Mouse (Mus musculus): ENCODE measurements around the gene Slc7a11.

Gene Slc7a11

DNA sequence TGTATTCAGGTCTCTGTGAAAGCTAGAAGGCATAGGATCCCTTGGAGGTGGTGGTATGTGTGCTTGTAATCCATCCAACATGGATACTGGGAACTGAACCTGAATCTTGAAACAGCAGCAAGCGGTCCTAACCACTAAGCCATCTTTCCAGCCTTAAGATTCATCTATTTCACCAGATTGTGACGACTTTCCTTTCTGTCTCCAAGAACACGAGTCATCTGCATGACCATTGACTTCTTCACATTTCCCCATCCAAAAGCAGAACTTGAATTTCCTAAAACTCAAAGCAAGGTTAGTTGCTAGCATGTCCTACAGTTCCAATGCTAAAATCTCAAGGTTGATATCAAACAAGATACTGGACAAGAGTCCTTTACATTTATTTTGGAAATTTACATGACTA, 37.5 kb downstream of the Slc7a11 start:
- in situ Hi-C loops (cut with MboI, MseI), result no loop called here

DNA sequence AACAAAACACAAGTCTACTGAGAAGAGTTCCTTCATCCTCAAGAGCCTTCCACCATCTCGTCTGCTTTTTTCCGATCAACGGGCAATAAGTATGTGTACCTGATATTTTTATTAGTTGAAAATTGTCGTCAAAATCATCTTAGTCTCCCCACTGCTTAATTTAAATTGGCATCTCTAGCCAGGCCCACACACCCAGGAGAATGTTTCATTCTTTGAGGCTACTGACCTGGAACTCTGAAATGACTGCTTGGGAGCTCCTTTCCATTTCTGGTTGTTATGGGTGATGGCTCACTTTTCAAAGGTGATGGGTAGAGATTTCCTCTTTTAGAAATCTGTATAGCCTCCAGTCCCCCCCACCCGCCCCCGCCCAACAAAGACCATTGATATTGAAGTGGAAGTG, 54.6 kb downstream of the Slc7a11 start:
- in situ Hi-C loops (cut with MboI, MseI), result loop anchor here (5.0 to 10.0 kb wide), 2 partner anchors 86 to 516 kb away; no protein-coding TSS in a partner anchor

DNA sequence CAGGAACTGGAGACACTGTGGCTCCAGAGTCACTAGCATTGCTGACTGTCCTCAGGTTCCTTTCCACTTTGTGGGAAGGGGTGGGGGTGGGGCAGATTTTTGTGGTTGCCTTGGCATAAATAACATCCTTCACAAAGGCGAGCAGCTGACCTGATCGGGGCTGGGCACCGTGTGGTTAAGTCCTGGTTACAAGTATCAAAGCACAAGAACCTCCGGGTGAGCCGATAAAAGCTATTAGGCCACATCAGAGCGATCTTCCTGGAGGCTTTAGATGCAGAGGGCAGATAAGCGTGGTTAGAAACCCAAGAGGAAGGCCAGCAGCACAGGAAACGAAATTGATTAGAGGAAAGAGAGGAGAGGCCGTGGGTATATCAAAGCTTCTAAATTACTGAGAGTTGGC, 55.1 kb downstream of the Slc7a11 start:
- in situ Hi-C loops (cut with MboI, MseI), result loop anchor here (5.0 to 10.0 kb wide), 2 partner anchors 86 to 517 kb away; no protein-coding TSS in a partner anchor

DNA sequence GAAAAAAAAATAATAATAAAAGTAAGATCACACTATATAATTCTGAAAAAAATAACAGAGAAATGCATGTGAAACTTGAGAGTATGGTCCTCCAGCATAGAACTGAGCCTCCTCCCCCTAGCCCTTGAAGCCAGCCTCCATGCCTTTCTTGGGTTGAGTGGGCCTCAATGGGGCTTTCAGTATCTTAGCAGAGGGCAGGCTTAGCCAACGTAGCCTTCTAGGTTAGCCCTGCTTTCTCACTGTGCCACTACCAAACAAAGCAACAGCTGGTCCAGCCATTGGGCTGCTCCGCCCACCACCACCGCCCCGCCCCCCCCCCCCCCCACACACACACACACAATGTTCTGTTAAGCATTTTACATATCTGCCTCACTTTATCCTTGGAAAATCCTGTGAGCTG, 56.1 kb downstream of the Slc7a11 start:
- in situ Hi-C loops (cut with MboI, MseI), result loop anchor here (5.0 to 10.0 kb wide), 2 partner anchors 85 to 518 kb away; no protein-coding TSS in a partner anchor

DNA sequence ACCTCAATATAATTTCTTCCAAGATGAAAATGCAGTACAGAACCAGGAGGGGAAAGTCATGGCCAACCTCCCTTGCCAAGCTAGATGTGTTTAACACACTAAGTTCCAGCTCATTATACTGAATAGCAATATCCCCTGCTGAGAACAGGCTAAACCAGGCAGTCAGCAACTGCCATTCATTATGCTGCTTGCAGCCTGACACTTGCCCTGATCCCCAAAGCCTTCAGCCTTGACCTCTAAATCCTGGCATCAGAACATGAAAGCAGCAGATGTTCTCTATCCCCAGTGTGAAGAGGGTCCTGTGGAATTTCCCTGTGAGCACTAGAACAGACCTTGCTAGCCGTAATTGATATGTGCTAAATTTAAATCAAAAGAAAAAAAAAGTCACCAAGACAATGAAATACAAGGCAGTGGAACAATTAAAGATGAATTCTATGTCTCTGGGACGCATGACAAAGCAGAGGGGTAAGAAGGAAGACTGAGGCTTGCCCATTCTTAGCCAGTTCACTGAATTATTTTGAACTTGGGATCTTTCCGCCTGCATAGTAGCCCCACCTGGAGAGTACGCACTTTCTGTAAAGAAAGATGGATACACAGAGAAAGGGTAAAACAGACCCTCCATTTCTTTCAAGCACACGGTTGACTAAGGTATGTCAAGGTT, 56.7 kb downstream of the Slc7a11 start:
- in situ Hi-C loops (cut with MboI, MseI), result loop anchor here (5.0 to 10.0 kb wide), 2 partner anchors 84 to 518 kb away; no protein-coding TSS in a partner anchor

DNA sequence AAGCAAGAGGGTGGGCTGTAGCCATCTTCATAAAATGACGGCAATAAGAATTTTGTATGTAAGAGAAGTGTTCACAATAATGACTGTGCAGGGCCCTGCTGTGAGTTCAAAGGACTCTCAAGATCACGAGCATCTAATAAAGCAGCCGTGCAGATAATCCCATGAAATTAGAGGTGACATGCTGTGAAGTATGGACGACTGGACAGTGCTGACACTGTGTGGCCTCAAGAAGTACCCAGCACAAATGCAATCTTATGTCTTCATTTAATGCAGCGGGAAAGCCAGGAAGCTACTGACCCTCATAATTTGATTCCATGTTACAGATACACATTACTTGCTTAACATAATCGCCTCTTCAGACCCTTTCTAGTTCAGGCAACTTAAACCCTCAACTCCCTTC, 57.3 kb downstream of the Slc7a11 start:
- in situ Hi-C loops (cut with MboI, MseI), result loop anchor here (5.0 to 10.0 kb wide), 2 partner anchors 84 to 519 kb away; no protein-coding TSS in a partner anchor

DNA sequence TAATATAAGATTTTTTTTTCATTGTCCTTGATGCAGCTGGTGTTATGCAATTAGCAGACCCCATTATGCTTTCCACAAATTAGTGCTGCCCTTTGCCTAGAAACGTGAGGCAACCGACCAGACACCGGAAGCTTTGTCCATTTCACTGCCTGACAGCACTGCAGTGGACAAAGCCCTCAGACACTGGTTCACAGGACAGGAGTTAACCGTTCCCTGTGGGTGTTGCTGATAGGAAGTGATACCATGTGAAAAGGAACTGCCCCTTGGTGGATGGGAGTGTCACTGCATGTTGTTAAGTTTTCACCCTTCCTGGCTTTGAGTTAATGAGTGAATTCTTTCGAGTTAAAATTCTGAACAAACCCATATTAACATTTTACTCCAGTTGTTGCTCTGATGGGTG, 60.7 kb downstream of the Slc7a11 start:
- in situ Hi-C loops (cut with MboI, MseI), result loop anchor here (10.0 kb wide), 1 partner anchor 522 kb away; no protein-coding TSS in a partner anchor

DNA sequence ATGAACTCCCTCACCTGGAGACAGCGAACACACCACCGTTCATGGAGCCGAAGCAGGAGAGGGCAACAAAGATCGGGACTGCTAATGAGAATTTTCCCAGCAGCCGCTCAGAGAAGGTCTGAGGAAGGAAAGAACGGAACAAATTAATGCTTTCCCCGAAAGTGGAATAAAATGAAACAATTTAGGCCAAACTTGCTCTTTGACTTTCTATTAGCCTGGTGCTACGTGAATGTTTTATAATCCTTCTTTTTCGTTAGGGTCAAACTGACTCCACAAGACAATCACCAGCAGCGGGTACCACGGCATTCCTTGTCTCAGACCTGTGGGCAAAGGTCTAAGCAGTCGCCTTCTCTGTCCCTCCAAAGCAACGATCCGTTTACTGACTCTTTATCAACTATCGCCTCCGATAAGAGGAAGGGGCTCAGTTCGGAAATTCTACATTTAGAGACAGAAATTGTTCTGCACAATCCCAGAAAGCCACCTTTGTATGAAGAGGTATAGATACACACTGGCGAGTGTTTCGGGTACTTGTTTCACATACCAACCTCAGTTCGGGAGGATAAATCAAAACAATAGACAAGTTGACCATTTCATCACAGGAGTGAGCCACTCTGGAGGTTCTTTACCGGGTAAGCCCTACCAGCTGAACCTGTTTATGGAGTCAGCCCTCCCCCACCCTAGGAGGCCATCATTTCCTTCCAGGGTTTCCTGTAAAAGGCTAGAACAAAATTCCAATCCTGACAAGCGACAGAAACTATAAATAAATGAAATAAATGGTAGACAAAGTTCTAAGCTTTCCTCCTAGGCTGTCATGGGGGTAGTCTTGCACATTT, 61.3 kb downstream of the Slc7a11 start:
- in situ Hi-C loops (cut with MboI, MseI), result loop anchor here (10.0 kb wide), 1 partner anchor 523 kb away; no protein-coding TSS in a partner anchor

DNA sequence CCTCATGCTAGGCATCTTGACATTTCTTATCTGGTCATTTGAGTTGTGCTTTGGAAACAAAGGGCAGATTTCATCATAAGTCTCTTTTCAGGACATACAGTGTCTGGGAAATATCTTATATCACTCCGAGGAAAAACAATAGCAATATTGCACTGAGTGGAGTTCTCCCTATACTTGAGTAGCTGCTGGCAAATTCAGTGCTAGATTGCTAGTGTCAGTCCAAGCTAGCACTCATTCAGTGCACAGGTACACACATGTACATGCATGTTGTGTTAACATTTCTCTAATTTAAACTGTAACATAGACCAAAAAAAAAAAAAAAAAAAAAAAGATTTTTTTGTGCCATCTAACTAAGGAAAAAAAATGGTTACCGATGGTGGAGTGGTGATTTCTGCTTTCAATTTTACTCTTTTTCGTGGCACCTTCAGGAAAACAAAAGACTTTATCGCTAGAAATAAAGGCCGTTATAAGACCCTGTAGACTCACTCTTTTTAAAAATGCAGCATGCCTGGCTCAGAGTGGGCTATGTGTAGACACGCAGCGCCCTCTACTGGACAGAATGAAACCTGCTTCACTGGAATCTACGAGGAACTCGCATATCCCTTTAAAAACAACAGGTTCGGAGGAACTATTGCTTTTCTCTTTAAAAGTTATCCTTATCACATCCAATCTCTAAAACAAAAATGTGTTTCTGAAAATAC, 62.1 kb downstream of the Slc7a11 start:
- in situ Hi-C loops (cut with MboI, MseI), result loop anchor here (10.0 kb wide), 1 partner anchor 523 kb away; no protein-coding TSS in a partner anchor

DNA sequence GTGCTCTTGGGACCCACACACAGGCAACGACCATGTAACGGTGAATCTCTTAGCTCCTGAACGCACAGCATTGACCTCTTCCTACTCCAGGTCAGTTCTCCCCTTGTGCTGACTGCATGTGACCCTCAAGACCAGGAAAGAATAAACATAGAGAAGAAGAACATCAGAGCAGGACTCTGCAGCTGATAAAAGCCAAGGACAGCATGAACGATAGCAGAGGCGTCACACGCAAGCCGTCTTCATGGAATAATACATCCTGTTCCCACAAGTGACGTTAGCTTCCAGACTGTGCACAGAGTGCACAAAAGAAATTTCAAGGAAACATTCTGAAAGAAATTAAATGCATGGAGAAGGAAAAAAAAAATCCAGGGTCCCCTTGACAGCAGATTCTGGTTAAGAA, 63.5 kb downstream of the Slc7a11 start:
- in situ Hi-C loops (cut with MboI, MseI), result loop anchor here (10.0 kb wide), 1 partner anchor 525 kb away; no protein-coding TSS in a partner anchor

DNA sequence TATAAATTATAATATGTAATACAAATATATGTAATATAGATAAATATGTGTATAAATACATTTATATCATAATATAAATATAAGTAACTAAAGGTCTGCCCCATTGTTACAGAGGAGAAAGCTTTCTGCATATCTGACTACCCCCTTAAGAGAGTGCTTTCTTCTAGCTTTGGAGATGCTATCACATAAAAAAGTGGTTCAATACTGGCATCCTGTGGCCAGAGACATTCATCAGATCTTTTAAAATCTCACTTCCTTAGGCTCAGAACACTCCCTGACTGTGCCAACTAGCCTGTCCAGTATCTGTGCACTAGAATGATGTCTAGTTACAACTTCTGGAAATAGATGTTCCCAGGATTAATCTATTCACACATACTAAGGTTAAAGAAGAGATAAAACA, 67.9 kb downstream of the Slc7a11 start:
- in situ Hi-C loops (cut with MboI, MseI), result no loop called here

DNA sequence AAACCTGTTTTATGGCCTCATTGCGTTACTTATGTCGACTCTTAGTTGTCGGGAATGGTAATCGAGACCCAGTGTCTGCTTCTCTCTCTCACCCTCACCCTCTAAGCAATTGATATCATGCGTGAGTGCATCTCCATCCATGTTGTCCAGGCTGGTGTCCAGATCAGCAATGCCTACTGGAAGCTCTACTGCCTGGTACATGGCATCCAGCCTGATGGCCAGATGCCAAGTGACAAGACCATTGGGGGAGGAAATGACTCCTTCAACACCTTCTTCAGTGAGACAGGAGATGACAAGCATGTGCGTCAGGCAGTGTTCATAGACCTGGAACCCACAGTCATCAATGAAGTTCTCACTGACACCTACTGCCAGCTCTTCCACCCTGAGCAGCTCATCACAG, 73.6 kb downstream of the Slc7a11 start:
- in situ Hi-C loops (cut with MboI, MseI), result no loop called here

DNA sequence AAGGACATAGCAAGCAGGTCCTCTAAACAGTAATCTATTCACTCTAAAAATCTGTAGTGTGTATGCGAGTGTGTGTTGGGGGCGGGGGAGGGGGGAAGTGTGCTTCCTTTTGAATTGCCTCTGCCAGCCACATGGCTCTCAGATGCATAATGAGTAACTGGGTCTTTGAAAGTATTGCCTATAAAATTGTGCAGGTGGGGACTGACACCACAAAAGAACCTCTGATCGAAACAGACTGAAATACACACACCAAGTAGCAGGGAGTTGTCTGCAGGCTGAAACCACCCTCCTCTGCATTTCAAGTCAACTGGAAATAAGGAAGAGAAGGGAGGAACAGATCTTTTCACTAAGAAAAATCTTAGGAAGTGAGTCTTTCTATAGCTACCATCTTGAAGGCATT, 76.2 kb downstream of the Slc7a11 start:
- in situ Hi-C loops (cut with MboI, MseI), result no loop called here

DNA sequence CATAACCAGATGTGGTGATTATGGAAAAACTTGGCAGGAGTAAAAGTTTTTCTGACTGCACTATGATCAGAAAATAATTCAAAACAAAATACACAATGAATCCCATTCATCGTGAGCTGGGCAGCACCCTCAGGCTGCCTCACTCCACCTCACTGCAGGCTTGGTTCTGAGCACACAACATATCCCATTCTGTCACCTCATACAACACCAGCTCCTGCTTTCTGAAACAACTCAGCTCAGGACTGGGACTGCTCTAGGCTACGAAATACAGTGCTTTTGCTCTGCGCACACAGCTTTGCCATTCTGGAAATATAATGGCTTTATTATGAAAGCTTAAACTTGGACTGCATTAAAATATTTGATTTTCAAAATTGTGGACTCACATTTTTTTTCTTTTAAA, 79.8 kb downstream of the Slc7a11 start:
- in situ Hi-C loops (cut with MboI, MseI), result no loop called here

DNA sequence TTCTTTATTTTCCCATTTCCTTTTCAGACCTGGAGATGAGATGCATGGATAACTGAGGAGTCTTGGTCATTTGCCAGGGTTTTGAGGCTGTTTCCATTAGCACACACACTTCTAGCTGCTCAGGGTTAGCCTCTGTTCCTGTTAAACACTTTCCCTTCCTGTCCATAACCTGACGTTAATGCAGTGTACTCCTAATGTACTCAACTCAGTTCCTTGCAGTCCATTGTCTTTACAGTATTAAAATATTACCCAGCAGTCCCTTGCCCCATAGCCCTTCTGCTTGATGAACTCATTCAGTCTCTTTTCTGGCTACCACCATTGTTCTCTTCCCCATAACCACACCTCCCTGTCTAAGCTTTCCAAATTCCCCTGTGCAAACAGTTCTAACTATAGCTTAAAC, 96.3 kb downstream of the Slc7a11 start:
- in situ Hi-C loops (cut with MboI, MseI), result no loop called here

DNA sequence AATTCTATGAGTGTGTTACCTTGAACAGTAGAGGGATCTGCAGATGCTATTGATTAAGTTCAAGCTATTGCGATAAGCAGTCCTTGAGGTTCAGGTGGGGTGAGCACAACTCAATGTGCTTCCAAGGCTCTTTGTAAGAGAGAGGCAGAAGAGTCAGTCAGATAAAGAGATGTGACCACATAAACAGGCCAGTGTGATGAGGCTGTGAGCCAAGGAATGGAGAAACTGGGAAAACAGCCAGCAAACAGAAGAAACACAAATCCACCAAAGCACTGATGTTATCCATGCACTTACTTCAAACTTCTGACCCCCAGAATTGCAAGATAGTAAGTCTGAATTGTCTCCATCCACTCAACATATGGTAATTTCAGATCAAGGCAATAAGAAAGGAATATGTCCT, 99.0 kb downstream of the Slc7a11 start:
- in situ Hi-C loops (cut with MboI, MseI), result no loop called here

DNA sequence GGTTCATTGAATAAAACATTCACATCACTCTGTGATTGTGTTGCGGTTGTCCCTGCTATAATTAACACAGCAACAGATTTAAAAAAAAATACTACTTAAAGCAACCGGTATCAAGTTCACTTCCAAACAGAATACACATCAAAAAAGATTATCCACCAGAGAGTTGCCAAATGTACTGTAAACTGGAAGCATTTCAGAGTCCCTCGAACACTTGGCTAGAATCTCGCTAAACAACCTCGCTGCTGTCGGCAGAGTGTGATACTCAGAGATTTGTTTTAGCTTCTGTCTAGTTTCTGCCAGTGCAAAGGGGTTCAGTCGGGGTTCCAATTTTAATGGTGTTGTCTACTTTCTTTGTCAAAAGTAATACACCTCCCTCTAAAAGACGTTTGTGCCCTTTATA, 118.9 kb downstream of the Slc7a11 start:
- in situ Hi-C loops (cut with MboI, MseI), result no loop called here

DNA sequence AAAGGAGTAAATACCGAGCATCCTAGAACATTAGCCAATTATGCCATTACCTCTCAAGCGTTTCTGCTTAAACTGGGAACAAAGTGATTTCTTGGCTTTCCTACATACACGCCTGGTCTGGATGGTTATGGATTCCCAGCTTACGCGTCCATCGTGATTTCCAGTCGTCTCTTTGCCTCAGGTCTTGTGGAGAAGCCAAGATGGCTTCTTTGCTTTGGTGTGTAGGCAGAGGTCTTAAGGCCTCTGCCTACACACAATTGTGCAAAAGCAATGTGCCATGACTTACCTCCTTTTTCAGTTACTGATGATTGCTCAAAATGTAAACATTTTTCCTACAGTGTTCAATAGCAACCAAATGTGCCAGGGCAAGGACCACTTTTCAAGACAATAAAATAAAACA, 119.5 kb downstream of the Slc7a11 start:
- in situ Hi-C loops (cut with MboI, MseI), result no loop called here

DNA sequence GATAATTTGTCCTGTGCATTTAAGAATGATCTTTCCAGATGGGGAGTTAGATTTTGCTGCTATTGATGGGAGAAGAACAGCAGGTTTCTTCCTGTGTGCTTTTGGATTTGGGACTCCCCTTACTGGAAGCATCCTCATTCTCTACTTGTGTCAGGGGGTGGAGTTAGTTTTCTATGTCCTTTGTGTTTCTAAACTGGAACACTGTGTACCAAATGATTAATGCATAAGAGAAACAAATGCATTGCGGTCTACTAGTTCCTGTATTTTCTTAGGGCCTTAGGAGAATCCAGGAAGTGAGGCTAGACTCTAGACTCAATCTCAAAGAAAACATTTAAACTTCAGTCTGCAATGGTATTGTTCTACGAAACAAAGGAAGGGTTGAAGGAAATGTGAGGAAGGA, 122.6 kb downstream of the Slc7a11 start:
- in situ Hi-C loops (cut with MboI, MseI), result no loop called here

DNA sequence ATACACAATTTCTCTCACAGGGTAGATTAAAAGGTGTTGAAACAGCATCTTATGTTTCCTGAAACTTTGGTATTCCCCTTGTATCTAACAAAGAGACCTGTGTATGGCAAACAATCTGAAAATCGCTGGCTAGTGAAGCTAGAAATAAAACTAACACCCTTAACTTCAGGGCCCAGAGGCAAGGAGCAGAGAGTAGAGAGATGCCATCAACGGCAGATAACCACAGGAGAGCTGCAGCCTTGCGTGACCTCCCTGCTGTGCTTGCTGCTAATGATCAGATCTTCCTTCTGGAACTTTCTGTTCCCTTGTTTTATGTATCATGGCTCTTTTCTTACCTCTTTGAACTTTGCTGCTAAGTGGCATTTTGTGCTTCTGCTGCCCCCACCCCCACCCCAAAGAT, 125.3 kb downstream of the Slc7a11 start:
- in situ Hi-C loops (cut with MboI, MseI), result no loop called here

DNA sequence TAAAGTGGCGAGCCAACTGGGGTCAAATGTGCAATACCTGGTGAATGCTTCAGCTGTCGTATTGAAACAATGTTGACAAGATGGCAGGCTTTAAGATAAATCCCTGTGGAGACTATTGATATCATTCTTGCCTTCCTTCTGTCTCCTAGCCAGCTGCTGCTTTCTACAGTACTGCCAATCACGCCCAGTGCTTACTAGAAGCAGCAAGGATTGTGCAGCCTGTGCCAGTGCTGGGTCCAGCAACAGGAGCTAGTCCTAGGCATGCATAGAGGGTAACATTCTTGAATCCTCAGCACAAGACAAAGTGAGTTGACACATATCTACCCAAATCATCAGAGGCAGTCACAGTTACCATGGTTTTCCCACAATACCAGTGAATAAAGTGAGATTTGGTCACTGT, 129.6 kb downstream of the Slc7a11 start:
- in situ Hi-C loops (cut with MboI, MseI), result no loop called here
